Mouse (Mus musculus): ENCODE measurements at regions not wholly inside any gene's neighbourhood (a gene's known extent, or its start where the extent isn't known, plus 50 kb on each side); places are given as distances from the start of the nearest gene placed in this dataset.

- peak; percentile 34 for DNase-seq (ENCODE audit: low read depth)
Observed at GRCm38 (mm10) chr10:70814354-70815131, 158.8 kb upstream of the Phyhipl start.

GRCm38 (mm10) chr10:70809411-70809810 is 153.6 kb upstream of the Phyhipl start:
- no peak for DNase-seq (ENCODE audit: low read depth)

GRCm38 (mm10) chr10:70806786-70807385 is 151.1 kb upstream of the Phyhipl start:
- DNase-seq (ENCODE audit: low read depth): no peak

GRCm38 (mm10) chr10:70800736-70801306 is 145.1 kb upstream of the Phyhipl start:
- DNase-seq (ENCODE audit: low read depth): no peak

GRCm38 (mm10) chr10:70799906-70800305 is 144.1 kb upstream of the Phyhipl start:
- DNase-seq (ENCODE audit: low read depth): peak; percentile 52

GRCm38 (mm10) chr10:70799191-70799742 is 143.5 kb upstream of the Phyhipl start:
- DNase-seq (ENCODE audit: low read depth): peak; percentile 95

- no peak for DNase-seq (ENCODE audit: low read depth)
Observed at GRCm38 (mm10) chr10:70788814-70789452, 133.2 kb upstream of the Phyhipl start.

GRCm38 (mm10) chr10:70781036-70781435 is 125.3 kb upstream of the Phyhipl start:
- DNase-seq (ENCODE audit: low read depth): no peak

- no peak for DNase-seq (ENCODE audit: low read depth)
Observed at GRCm38 (mm10) chr10:70778596-70778995, 122.8 kb upstream of the Phyhipl start.

GRCm38 (mm10) chr10:70774571-70774970 is 118.8 kb upstream of the Phyhipl start:
- DNase-seq (ENCODE audit: low read depth): no peak

GRCm38 (mm10) chr10:70774159-70774558 is 118.4 kb upstream of the Phyhipl start:
- DNase-seq (ENCODE audit: low read depth): no peak

GRCm38 (mm10) chr10:70767461-70767860 is 111.7 kb upstream of the Phyhipl start:
- DNase-seq (ENCODE audit: low read depth): no peak

GRCm38 (mm10) chr10:70766869-70767268 is 111.1 kb upstream of the Phyhipl start:
- no peak for DNase-seq (ENCODE audit: low read depth)

GRCm38 (mm10) chr10:70766450-70766849 is 110.7 kb upstream of the Phyhipl start:
- DNase-seq (ENCODE audit: low read depth): no peak

- no peak for DNase-seq (ENCODE audit: low read depth)
Observed at GRCm38 (mm10) chr10:70763206-70763605, 107.4 kb upstream of the Phyhipl start.

GRCm38 (mm10) chr10:70759686-70760085 is 103.9 kb upstream of the Phyhipl start:
- no peak for DNase-seq (ENCODE audit: low read depth)

- no peak for DNase-seq (ENCODE audit: low read depth)
Observed at GRCm38 (mm10) chr10:70751771-70752170, 96.0 kb upstream of the Phyhipl start.

GRCm38 (mm10) chr10:70750356-70751145 is 94.8 kb upstream of the Phyhipl start:
- no peak for DNase-seq (ENCODE audit: low read depth)

GRCm38 (mm10) chr10:70746612-70747011 is 90.8 kb upstream of the Phyhipl start:
- no peak for DNase-seq (ENCODE audit: low read depth)

- DNase-seq (ENCODE audit: low read depth): no peak
Observed at GRCm38 (mm10) chr10:70741909-70742308, 86.1 kb upstream of the Phyhipl start.

GRCm38 (mm10) chr10:70740095-70740494 is 84.3 kb upstream of the Phyhipl start:
- no peak for DNase-seq (ENCODE audit: low read depth)
